Mouse (Mus musculus): ENCODE measurements around the gene Rasip1.

The Rasip1 gene

GRCm38 (mm10) chr7:45627261-45627660 is at the start of gene Rasip1:
TSS of gene Rasip1 (plus strand) at chr7:45627488.
- DNase-seq, result no peak

- no peak for DNase-seq
Observed at GRCm38 (mm10) chr7:45585923-45586322, 41.4 kb upstream of the Rasip1 start.

GRCm38 (mm10) chr7:45587631-45588592 is 39.4 kb upstream of the Rasip1 start:
- peak; percentile 55 for DNase-seq

GRCm38 (mm10) chr7:45589173-45589572 is 38.1 kb upstream of the Rasip1 start:
- peak; percentile 98 for DNase-seq

GRCm38 (mm10) chr7:45589898-45590297 is 37.4 kb upstream of the Rasip1 start:
- peak; percentile 29 for DNase-seq

- no peak for DNase-seq
Observed at GRCm38 (mm10) chr7:45590874-45591273, 36.4 kb upstream of the Rasip1 start.

- no peak for DNase-seq
Observed at GRCm38 (mm10) chr7:45591880-45592279, 35.4 kb upstream of the Rasip1 start.

- DNase-seq, result peak; percentile 59
Observed at GRCm38 (mm10) chr7:45593118-45593815, 34.0 kb upstream of the Rasip1 start.

GRCm38 (mm10) chr7:45595176-45595575 is 32.1 kb upstream of the Rasip1 start:
- DNase-seq, result no peak

- DNase-seq, result no peak
Observed at GRCm38 (mm10) chr7:45596107-45596506, 31.2 kb upstream of the Rasip1 start.

GRCm38 (mm10) chr7:45597013-45597412 is 30.3 kb upstream of the Rasip1 start:
- no peak for DNase-seq

- no peak for DNase-seq
Observed at GRCm38 (mm10) chr7:45597527-45597926, 29.8 kb upstream of the Rasip1 start.

- no peak for DNase-seq
Observed at GRCm38 (mm10) chr7:45598960-45599879, 28.1 kb upstream of the Rasip1 start.

- DNase-seq, result no peak
Observed at GRCm38 (mm10) chr7:45605704-45606289, 21.5 kb upstream of the Rasip1 start.

GRCm38 (mm10) chr7:45609511-45609910 is 17.8 kb upstream of the Rasip1 start:
- DNase-seq, result no peak

- DNase-seq, result no peak
Observed at GRCm38 (mm10) chr7:45616277-45616676, 11.0 kb upstream of the Rasip1 start.

- DNase-seq, result no peak
Observed at GRCm38 (mm10) chr7:45617042-45617695, 10.1 kb upstream of the Rasip1 start, which contains the start of gene Fut1. TSS of gene Fut1 (plus strand) at chr7:45617289.

- no peak for DNase-seq
Observed at GRCm38 (mm10) chr7:45618316-45618715, 9.0 kb upstream of the Rasip1 start.

GRCm38 (mm10) chr7:45619592-45619991 is 7.7 kb upstream of the Rasip1 start:
- DNase-seq, result no peak

- DNase-seq, result no peak
Observed at GRCm38 (mm10) chr7:45621443-45621842, 5.8 kb upstream of the Rasip1 start, which contains the start of gene Izumo1. TSS of gene Izumo1 (plus strand) at chr7:45621811.

- no peak for DNase-seq
Observed at GRCm38 (mm10) chr7:45623507-45623906, 3.8 kb upstream of the Rasip1 start.

GRCm38 (mm10) chr7:45624718-45625117 is 2.6 kb upstream of the Rasip1 start:
- DNase-seq, result no peak
